ENCODE assay signal across 11 mouse cellular contexts in genomic region chr10:127570384-127570783, GRCm38 (mm10). TPM values are rescaled to one million over a fixed set of nuclear protein-coding genes. Genes with fewer than 3 reads are reported as not detected.
DNase-seq lines count a peak whose midpoint lies in the region; ATAC-seq and TF ChIP-seq lines count a peak whose summit lies in the region.
"Had no signal": no experiment of that assay in that cellular context is flagged by ENCODE, and none has a peak within 500 bp of the region (broad histone marks: within the 10 kb centered on the region; RNA-seq: fewer than 3 reads in every experiment).

No protein-coding gene starts in this region.

- H3K27ac ChIP-seq in gastrocnemius, adult 2 months = peak overlapping the region; percentile 40; the same call in 1 of the 2 replicates
- H3K27ac ChIP-seq: hindbrain, embryonic 13.5 days had no signal

- H3K9me3 ChIP-seq in G1E (replicated peaks) = no peaks in the 10 kb centered on the region
- H3K9me3 ChIP-seq: hindbrain, embryonic 13.5 days; megakaryocyte, embryonic 14.5 days had no signal

- intact Hi-C loops in gastrocnemius, adult 2 months (cut with DNase I) = loop anchor here (5.0 kb wide), 1 partner anchor 367 kb away; no protein-coding TSS in a partner anchor
- intact Hi-C loops in left cerebral cortex, postnatal 36 days (cut with DNase I) = no loop called here

- peaks cover 69% of the 10 kb centered on the region for H3K27me3 ChIP-seq in G1E (ENCODE audit: insufficient read depth, low read length)
- H3K27me3 ChIP-seq: hindbrain, embryonic 13.5 days had no signal

- H3K36me3 ChIP-seq in G1E (replicated peaks) = no peaks in the 10 kb centered on the region

- TF ChIP-seq CTCF in gastrocnemius, adult 2 months (IDR thresholded peaks at IDR 0.05) = no peak
- no peak for TF ChIP-seq CTCF in G1E (IDR thresholded peaks at IDR 0.05; ENCODE audit: low read depth, low read length)

- peaks cover 18% of the 10 kb centered on the region for H3K4me1 ChIP-seq in G1E (ENCODE audit: insufficient read depth, low read depth, low read length)
- H3K4me1 ChIP-seq: hindbrain, embryonic 13.5 days had no signal

- ATAC-seq in G1E (ENCODE audit: extremely low read depth, insufficient number of reproducible peaks, low FRiP score, poor library complexity, severe bottlenecking) = peak; percentile 47

- H3K4me3 ChIP-seq in gastrocnemius, adult 2 months = no peak overlapping the region
- no peak overlapping the region; the same call in 1 of the 2 replicates for H3K4me3 ChIP-seq in G1E (ENCODE audit: low read depth, low read length)
- H3K4me3 ChIP-seq: hindbrain, embryonic 13.5 days; megakaryocyte, embryonic 14.5 days had no signal

- DNase-seq in gastrocnemius, adult 2 months = no peak
- DNase-seq in gastrocnemius, adult 8-10 months (ENCODE audit: low spot score in 2 of 2) = no peak
- DNase-seq in G1E (ENCODE audit: low spot score) = no peak
- peak; percentile 68 for DNase-seq in fat pad, adult 2 months (ENCODE audit: extremely low read depth, low read depth, low spot score)
- DNase-seq in lung, postnatal 25 days (ENCODE audit: low spot score) = peak; percentile 34
- no peak for DNase-seq in cerebellum, adult 11-12 months
- no peak for DNase-seq in adrenal gland, postnatal 4 days (ENCODE audit: low spot score in 2 of 2)
- no peak for DNase-seq in left cerebral cortex, postnatal 36 days (ENCODE audit: low spot score in 2 of 2)
- DNase-seq: heart, adult 11 months had no signal

RNA-seq across cellular contexts. Expression of gene Nxph4, which starts 36.0 kb away (rescaled TPM):
- total RNA-seq in gastrocnemius, adult 2 months (2021) = under 1 TPM; 0.17 to 0.23 TPM
- total RNA-seq in gastrocnemius, adult 8-10 months (2022) = under 1 TPM in 2 of 4 experiments, not detected in 2; 0.16 to 0.27 TPM
- total RNA-seq in G1E (2014; fragmentation: Nextera tagmentation) = not detected in 2 replicates
- total RNA-seq in G1E (2017) = 0.06 and 0.11 TPM in 2 replicates
- 0.22 and 0.40 TPM in 2 replicates for polyA plus RNA-seq in G1E (2012)
- 10 to 100 TPM; 13.6 to 14.0 TPM for total RNA-seq in adrenal gland, postnatal 4 days (2021)
- total RNA-seq in left cerebral cortex, postnatal 36 days (2021) = 1 to 10 TPM; 6.0 to 7.6 TPM

RNA-seq across cellular contexts. Expression of gene Shmt2, which starts 48.1 kb away (rescaled TPM):
- 10 to 100 TPM; 22.7 to 28.9 TPM for total RNA-seq in gastrocnemius, adult 2 months (2021)
- 10 to 100 TPM; 20.3 to 23.0 (median 22.8) TPM for total RNA-seq in gastrocnemius, adult 8-10 months (2022)
- total RNA-seq in G1E (2014; fragmentation: Nextera tagmentation) (338 and 343 TPM in 2 replicates), G1E (2017) (238 and 271 TPM in 2 replicates)
- polyA plus RNA-seq in G1E (2012) = 622 and 702 TPM in 2 replicates
- total RNA-seq in adrenal gland, postnatal 4 days (2021) = 10 to 100 TPM; 66.7 to 69.4 TPM
- total RNA-seq in left cerebral cortex, postnatal 36 days (2021) = 10 to 100 TPM; 22.8 to 29.9 TPM

RNA-seq across cellular contexts. Expression of gene Lrp1, which starts 50.6 kb away (rescaled TPM):
- total RNA-seq in gastrocnemius, adult 2 months (2021) = 10 to 100 TPM; 34.6 to 71.3 TPM
- 10 to 100 TPM; 25.5 to 45.5 (median 36.3) TPM for total RNA-seq in gastrocnemius, adult 8-10 months (2022)
- total RNA-seq in G1E (2014; fragmentation: Nextera tagmentation) (0.30 TPM in 1 of 2 replicates, not detected in the other), G1E (2017) (0.06 and 0.27 TPM in 2 replicates)
- polyA plus RNA-seq in G1E (2012) = 0.67 and 0.86 TPM in 2 replicates
- total RNA-seq in adrenal gland, postnatal 4 days (2021) = 100 to 1,000 TPM; 283 to 301 TPM
- 100 to 1,000 TPM; 285 to 320 TPM for total RNA-seq in left cerebral cortex, postnatal 36 days (2021)

RNA-seq across cellular contexts. Expression of gene Ndufa4l2, which starts 55.6 kb away (rescaled TPM):
- total RNA-seq in gastrocnemius, adult 2 months (2021) = 10 to 100 TPM in 1 of 2 experiments, 1 to 10 TPM in 1; 8.1 to 16.5 TPM
- total RNA-seq in gastrocnemius, adult 8-10 months (2022) = 10 to 100 TPM in 1 of 4 experiments, 1 to 10 TPM in 3; 4.6 to 11.1 (median 7.6) TPM
- total RNA-seq in G1E (2014; fragmentation: Nextera tagmentation) (976 and 1,076 TPM in 2 replicates), G1E (2017) (238 and 262 TPM in 2 replicates)
- polyA plus RNA-seq in G1E (2012) = 1,245 and 1,719 TPM in 2 replicates
- total RNA-seq in adrenal gland, postnatal 4 days (2021) = 10 to 100 TPM; 57.2 to 71.7 TPM
- 1 to 10 TPM; 2.1 to 4.9 TPM for total RNA-seq in left cerebral cortex, postnatal 36 days (2021)

Comparison
In these comparisons a context has a peak if more than half of its experiments do, and no peak if none do; other contexts are left out.
1. DNase-seq: peak in fat pad, adult 2 months (single experiment) and lung, postnatal 25 days (single experiment); none in gastrocnemius, adult 2 months (single experiment), gastrocnemius, adult 8-10 months (0 of 2), G1E (single experiment), cerebellum, adult 11-12 months (single experiment), adrenal gland, postnatal 4 days (0 of 2) and left cerebral cortex, postnatal 36 days (0 of 2).
2. RNA of gene Nxph4, which starts 36.0 kb away (total RNA-seq): 13.6 to 14.0 TPM in adrenal gland, postnatal 4 days and 6.0 to 7.6 TPM in left cerebral cortex, postnatal 36 days; 0.17 to 0.23 TPM in gastrocnemius, adult 2 months, 0.16 to 0.27 TPM in gastrocnemius, adult 8-10 months and 0.06 to 0.11 TPM in G1E; every median in the first group is over 4 times any median in the second.
3. RNA of gene Lrp1, which starts 50.6 kb away (total RNA-seq): 285 to 320 TPM in left cerebral cortex, postnatal 36 days, 283 to 301 TPM in adrenal gland, postnatal 4 days, 34.6 to 71.3 TPM in gastrocnemius, adult 2 months and 25.5 to 45.5 TPM in gastrocnemius, adult 8-10 months; 0.06 to 0.30 TPM in G1E; every median in the first group is over 10 times any median in the second.